Mouse (Mus musculus): ENCODE data around the gene Ncam1. TPM values are rescaled to one million over a fixed set of nuclear protein-coding genes. Genes with fewer than 3 reads are reported as not detected.
A peak's percentile ranks its signal among the peaks of the same experiment; 100 is the strongest.

Ncam1 gene
- polyA plus RNA-seq, 1 experiment from 2014 or later: 132 TPM

- no peak overlapping the region for H3K4me3 ChIP-seq (replicated peaks)
- no peak for ATAC-seq (ENCODE audit: low FRiP score)
- H3K36me3 ChIP-seq (replicated peaks): no peaks in the 10 kb centered on the region
- H3K27me3 ChIP-seq: no peaks in the 10 kb centered on the region
- peak overlapping the region; percentile 83; the same call in 1 of the 2 replicates for H3K27ac ChIP-seq
- 80% methylated on average over 6 of the region's 6 CpGs for WGBS
- H3K4me2 ChIP-seq: no peak overlapping the region
- no peaks in the 10 kb centered on the region for H3K9me3 ChIP-seq
- no peak overlapping the region for H3K9ac ChIP-seq
- H3K4me1 ChIP-seq: peaks cover 28% of the 10 kb centered on the region
Observed at GRCm38 (mm10) chr9:49624910-49625309, 173.8 kb downstream of the Ncam1 start.

DNA sequence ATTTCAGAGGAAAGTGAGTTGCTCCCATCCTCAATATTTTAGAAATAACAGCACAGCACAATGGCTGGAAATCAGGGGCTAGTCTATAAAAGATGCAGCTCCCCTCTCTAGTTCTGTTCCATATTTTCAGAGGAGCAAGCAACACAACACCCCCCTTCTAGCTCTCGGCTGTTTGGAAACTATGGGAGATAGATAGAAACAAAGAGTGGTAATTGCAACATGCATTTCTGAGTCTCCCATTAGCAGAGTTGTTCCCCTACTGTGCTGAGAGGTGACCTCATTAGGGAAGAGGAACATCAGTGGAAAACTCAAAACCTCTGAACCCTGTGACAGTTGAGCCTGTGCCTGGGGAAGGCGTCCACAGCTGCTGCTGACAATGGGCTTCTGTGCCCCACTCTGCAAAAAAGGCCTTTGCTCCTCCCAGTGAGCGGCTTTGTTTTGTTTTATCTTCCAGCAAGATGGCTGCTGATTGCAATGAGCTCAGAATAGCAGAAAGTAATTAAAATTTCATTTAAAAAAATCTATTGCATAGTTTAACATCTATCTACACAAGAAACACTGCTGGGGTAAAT is 174.7 kb downstream of the Ncam1 start:
- Histone ChIP-seq H3K9me3 (no peaks in the 10 kb centered on the region), H3K27me3 (no peaks in the 10 kb centered on the region), H3K4me3 (replicated peaks) (no peak overlapping the region), H3K4me2 (0 out of 2 replicates have a peak overlapping the region, but pooled peaks have one; percentile 6), H3K9ac (0 out of 2 replicates have a peak overlapping the region, but pooled peaks have one; percentile 12), H3K4me1 (peaks cover 28% of the 10 kb centered on the region), H3K36me3 (replicated peaks) (no peaks in the 10 kb centered on the region), H3K27ac (peak overlapping the region; percentile 83)
- 15% methylated on average over 3 of the region's 3 CpGs for WGBS
- ATAC-seq (ENCODE audit: low FRiP score): peak; percentile 69

GRCm38 (mm10) chr9:49622928-49623676 is 175.6 kb downstream of the Ncam1 start:
- Histone ChIP-seq H3K4me2 (no peak overlapping the region), H3K36me3 (replicated peaks) (no peaks in the 10 kb centered on the region), H3K4me1 (peaks cover 28% of the 10 kb centered on the region), H3K4me3 (replicated peaks) (no peak overlapping the region), H3K9me3 (no peaks in the 10 kb centered on the region), H3K27me3 (no peaks in the 10 kb centered on the region), H3K27ac (no peak overlapping the region), H3K9ac (no peak overlapping the region)
- WGBS: 52% methylated on average over 9 of the region's 9 CpGs
- no peak for ATAC-seq (ENCODE audit: low FRiP score)

GRCm38 (mm10) chr9:49621691-49622090 is 177.0 kb downstream of the Ncam1 start:
- no peak overlapping the region for H3K27ac ChIP-seq
- H3K9me3 ChIP-seq: no peaks in the 10 kb centered on the region
- no peak overlapping the region for H3K9ac ChIP-seq
- H3K4me2 ChIP-seq: no peak overlapping the region
- no peaks in the 10 kb centered on the region for H3K36me3 ChIP-seq (replicated peaks)
- WGBS: 81% methylated on average over 11 of the region's 11 CpGs
- ATAC-seq (ENCODE audit: low FRiP score): no peak
- H3K4me1 ChIP-seq: peaks cover 21% of the 10 kb centered on the region
- H3K4me3 ChIP-seq (replicated peaks): no peak overlapping the region
- H3K27me3 ChIP-seq: no peaks in the 10 kb centered on the region

GRCm38 (mm10) chr9:49618699-49619392 is 179.9 kb downstream of the Ncam1 start:
- Histone ChIP-seq H3K4me1 (peaks cover 11% of the 10 kb centered on the region), H3K36me3 (replicated peaks) (no peaks in the 10 kb centered on the region), H3K9ac (no peak overlapping the region), H3K4me2 (no peak overlapping the region), H3K27ac (no peak overlapping the region), H3K9me3 (no peaks in the 10 kb centered on the region), H3K27me3 (no peaks in the 10 kb centered on the region), H3K4me3 (replicated peaks) (no peak overlapping the region)
- no peak for ATAC-seq (ENCODE audit: low FRiP score)
- 91% methylated on average over 9 of the region's 9 CpGs for WGBS

DNA sequence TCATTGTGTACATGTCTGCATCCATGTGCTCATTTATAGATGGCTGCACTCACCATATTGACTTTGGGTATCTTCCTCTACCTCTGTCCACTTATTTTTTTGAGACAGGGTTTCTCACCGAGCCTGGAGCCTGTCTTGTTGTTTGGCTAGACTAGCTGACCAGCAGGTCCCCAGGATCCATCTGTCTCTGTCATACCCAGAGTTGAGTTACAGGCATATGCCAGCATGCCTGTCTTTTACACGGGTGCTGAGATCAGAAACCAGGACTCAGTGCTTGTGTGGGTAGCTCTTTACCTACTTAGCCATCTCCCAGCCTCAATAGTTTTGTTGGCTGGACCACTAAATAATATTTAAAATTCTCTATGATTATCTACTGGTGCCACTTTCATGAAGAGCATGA is 180.5 kb downstream of the Ncam1 start:
- Histone ChIP-seq H3K4me3 (replicated peaks) (no peak overlapping the region), H3K4me1 (peaks cover 5% of the 10 kb centered on the region), H3K27ac (no peak overlapping the region), H3K9me3 (no peaks in the 10 kb centered on the region), H3K27me3 (no peaks in the 10 kb centered on the region), H3K9ac (no peak overlapping the region), H3K36me3 (replicated peaks) (no peaks in the 10 kb centered on the region), H3K4me2 (no peak overlapping the region)
- WGBS: 91% methylated on average over 2 of the region's 2 CpGs
- ATAC-seq (ENCODE audit: low FRiP score): no peak

GRCm38 (mm10) chr9:49617216-49617615 is 181.5 kb downstream of the Ncam1 start:
- ATAC-seq (ENCODE audit: low FRiP score): no peak
- no peak overlapping the region for H3K4me3 ChIP-seq (replicated peaks)
- H3K9ac ChIP-seq: no peak overlapping the region
- H3K27me3 ChIP-seq: no peaks in the 10 kb centered on the region
- no peak overlapping the region for H3K27ac ChIP-seq
- WGBS: 14% methylated on average over 3 of the region's 3 CpGs
- H3K36me3 ChIP-seq (replicated peaks): no peaks in the 10 kb centered on the region
- peaks cover 4% of the 10 kb centered on the region for H3K4me1 ChIP-seq
- H3K9me3 ChIP-seq: no peaks in the 10 kb centered on the region
- H3K4me2 ChIP-seq: no peak overlapping the region

DNA sequence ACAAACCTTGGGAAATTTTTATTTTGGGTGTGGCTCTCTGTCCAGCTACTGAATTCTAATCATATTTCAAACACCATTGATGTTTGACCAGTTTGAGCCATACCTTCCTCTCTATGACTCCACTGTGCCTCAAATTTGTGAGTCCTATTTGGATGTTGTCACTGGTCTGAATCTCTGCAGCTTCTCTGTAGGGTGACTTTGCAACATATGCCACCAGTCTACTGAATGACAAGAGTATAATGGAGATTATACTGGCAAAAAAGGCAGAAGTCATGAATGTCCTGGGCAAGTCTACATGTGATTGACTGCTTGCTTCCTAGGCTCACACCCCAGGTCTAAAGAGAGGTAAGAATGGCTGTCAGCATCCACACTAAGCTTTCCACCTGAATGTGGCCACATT is 186.3 kb downstream of the Ncam1 start:
- Histone ChIP-seq H3K27ac (no peak overlapping the region), H3K36me3 (replicated peaks) (no peaks in the 10 kb centered on the region), H3K4me2 (no peak overlapping the region), H3K9ac (no peak overlapping the region), H3K9me3 (no peaks in the 10 kb centered on the region), H3K4me1 (peaks cover 5% of the 10 kb centered on the region; the same call in 1 of the 2 replicates), H3K4me3 (replicated peaks) (no peak overlapping the region), H3K27me3 (no peaks in the 10 kb centered on the region)
- ATAC-seq (ENCODE audit: low FRiP score): no peak

- Histone ChIP-seq H3K36me3 (replicated peaks) (no peaks in the 10 kb centered on the region), H3K4me1 (peaks cover 28% of the 10 kb centered on the region), H3K27ac (no peak overlapping the region), H3K27me3 (no peaks in the 10 kb centered on the region), H3K9ac (no peak overlapping the region), H3K4me2 (no peak overlapping the region), H3K4me3 (replicated peaks) (no peak overlapping the region), H3K9me3 (no peaks in the 10 kb centered on the region)
- ATAC-seq (ENCODE audit: low FRiP score): no peak
- 74% methylated on average over 2 of the region's 2 CpGs for WGBS
Observed at GRCm38 (mm10) chr9:49608191-49608590, 190.5 kb downstream of the Ncam1 start.

DNA sequence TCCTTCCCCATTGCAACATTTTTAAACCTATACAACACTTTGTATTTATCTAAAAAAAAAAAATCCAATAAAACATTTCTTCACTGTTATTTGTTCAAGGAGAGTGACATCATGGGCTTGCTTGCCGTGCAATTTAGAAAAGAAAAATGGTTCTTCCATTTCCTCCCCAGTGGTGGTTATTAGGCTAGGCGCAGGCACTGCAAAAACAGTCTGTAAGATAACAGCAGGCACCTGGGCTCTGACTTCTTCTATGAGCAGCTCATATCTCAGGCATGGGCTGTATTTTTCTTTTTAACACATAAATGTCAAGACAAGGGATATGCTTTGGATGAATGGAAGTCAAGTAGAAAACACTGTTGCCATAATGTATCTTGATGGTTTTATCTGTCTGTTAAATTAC is 192.0 kb downstream of the Ncam1 start:
- Histone ChIP-seq H3K9me3 (no peaks in the 10 kb centered on the region), H3K36me3 (replicated peaks) (no peaks in the 10 kb centered on the region), H3K27ac (0 out of 2 replicates have a peak overlapping the region, but pooled peaks have one; percentile 59), H3K27me3 (no peaks in the 10 kb centered on the region), H3K4me2 (peak overlapping the region; percentile 6; the same call in 1 of the 2 replicates), H3K4me1 (peaks cover 29% of the 10 kb centered on the region), H3K9ac (no peak overlapping the region), H3K4me3 (replicated peaks) (no peak overlapping the region)
- WGBS: 36% methylated on average over 2 of the region's 2 CpGs
- no peak for ATAC-seq (ENCODE audit: low FRiP score)

- Histone ChIP-seq H3K4me1 (peaks cover 33% of the 10 kb centered on the region), H3K9me3 (no peaks in the 10 kb centered on the region), H3K4me3 (replicated peaks) (no peak overlapping the region), H3K27ac (0 out of 2 replicates have a peak overlapping the region, but pooled peaks have one; percentile 21), H3K27me3 (no peaks in the 10 kb centered on the region), H3K36me3 (replicated peaks) (no peaks in the 10 kb centered on the region), H3K9ac (no peak overlapping the region), H3K4me2 (peak overlapping the region; percentile 6; the same call in 1 of the 2 replicates)
- peak; percentile 91 for ATAC-seq (ENCODE audit: low FRiP score)
- WGBS: 15% methylated on average over 5 of the region's 5 CpGs
Observed at GRCm38 (mm10) chr9:49606317-49606716, 192.4 kb downstream of the Ncam1 start.

DNA sequence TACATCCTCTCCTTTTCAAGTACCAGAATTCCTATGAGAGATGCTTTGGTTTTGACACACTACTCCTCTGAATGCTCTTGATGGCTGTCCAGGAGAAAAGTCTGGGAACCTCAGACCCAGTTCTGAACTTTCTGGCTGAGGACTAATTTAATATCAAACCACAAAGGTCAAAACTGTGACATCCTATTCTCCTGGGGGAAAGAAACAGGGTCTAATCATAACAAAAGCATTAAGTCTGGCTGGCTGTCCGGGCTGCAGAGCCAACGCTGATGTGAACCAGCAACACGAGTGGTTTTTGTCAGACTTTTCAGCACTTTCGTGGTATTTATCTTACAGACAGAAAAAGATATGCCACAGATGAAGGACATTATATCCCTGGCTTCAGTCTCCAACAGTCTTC is 192.9 kb downstream of the Ncam1 start:
- Histone ChIP-seq H3K9me3 (no peaks in the 10 kb centered on the region), H3K27me3 (no peaks in the 10 kb centered on the region), H3K9ac (no peak overlapping the region), H3K36me3 (replicated peaks) (no peaks in the 10 kb centered on the region), H3K27ac (0 out of 2 replicates have a peak overlapping the region, but pooled peaks have one; percentile 21), H3K4me2 (no peak overlapping the region), H3K4me1 (peaks cover 33% of the 10 kb centered on the region), H3K4me3 (replicated peaks) (no peak overlapping the region)
- ATAC-seq (ENCODE audit: low FRiP score): no peak
- WGBS: 72% methylated on average over 4 of the region's 4 CpGs

All from forebrain, embryonic 12.5 days (tissue).